Mouse (Mus musculus) cerebellum, adult 2 months (tissue): ENCODE data around the gene Egfl8.

Source experiments
- CTCF ChIP-seq: fragments of 200-500 bp; IDR thresholded peaks from 2 replicates; pipeline ENCODE4 v1.5.1; 2011; ENCODE audit warnings: low read depth, mild to moderate bottlenecking, control low read depth, low read length, moderate library complexity, borderline replicate concordance; ENCODE audit not compliant: insufficient read depth
- POLR2A ChIP-seq: fragments of 200-500 bp; IDR thresholded peaks from 2 replicates; pipeline ENCODE4 v1.6.1; 2011; ENCODE audit warnings: low read length, control low read depth, borderline replicate concordance; ENCODE audit not compliant: insufficient read depth

GRCm38 (mm10) chr17:34657271-34657670 is 41.5 kb upstream of the Egfl8 start:
- TF ChIP-seq CTCF (no peak), POLR2A (no peak)
